Mouse (Mus musculus) megakaryocyte, embryonic 14.5 days (primary cell): ENCODE measurements around the gene Isoc2b.

Source experiments
- FLI1 ChIP-seq: IDR thresholded peaks from 2 replicates; pipeline ENCODE4 v1.6.1; 2012; ENCODE audit warnings: low read length, inconsistent platforms, mixed read lengths
- GATA1 ChIP-seq: IDR thresholded peaks from 3 replicates; pipeline ENCODE4 v1.6.1; 2012; ENCODE audit warnings: mixed read lengths, low read length, inconsistent platforms, borderline replicate concordance

- TF ChIP-seq GATA1 (no peak), FLI1 (no peak)
Observed at GRCm38 (mm10) chr7:4821690-4822089, 48.4 kb downstream of the Isoc2b start.
